Mouse (Mus musculus) frontal cortex, postnatal 25 days (tissue): Measurements from ENCODE around the gene Pebp1.
A peak's percentile ranks its signal among the peaks of the same experiment; 100 is the strongest.
"Not testable (repeated sequence)": the region's sequence is repeated elsewhere in the genome, so short reads cannot be mapped to it uniquely, and the experiment has no call there.

ENCODE experiments used
- DNase-seq, 2 experiments: peaks; one replicate each; pipeline ENCODE4 v3.0.0; 2022; ENCODE audit warnings: low spot score in 2 of 2

Pebp1 gene

DNA sequence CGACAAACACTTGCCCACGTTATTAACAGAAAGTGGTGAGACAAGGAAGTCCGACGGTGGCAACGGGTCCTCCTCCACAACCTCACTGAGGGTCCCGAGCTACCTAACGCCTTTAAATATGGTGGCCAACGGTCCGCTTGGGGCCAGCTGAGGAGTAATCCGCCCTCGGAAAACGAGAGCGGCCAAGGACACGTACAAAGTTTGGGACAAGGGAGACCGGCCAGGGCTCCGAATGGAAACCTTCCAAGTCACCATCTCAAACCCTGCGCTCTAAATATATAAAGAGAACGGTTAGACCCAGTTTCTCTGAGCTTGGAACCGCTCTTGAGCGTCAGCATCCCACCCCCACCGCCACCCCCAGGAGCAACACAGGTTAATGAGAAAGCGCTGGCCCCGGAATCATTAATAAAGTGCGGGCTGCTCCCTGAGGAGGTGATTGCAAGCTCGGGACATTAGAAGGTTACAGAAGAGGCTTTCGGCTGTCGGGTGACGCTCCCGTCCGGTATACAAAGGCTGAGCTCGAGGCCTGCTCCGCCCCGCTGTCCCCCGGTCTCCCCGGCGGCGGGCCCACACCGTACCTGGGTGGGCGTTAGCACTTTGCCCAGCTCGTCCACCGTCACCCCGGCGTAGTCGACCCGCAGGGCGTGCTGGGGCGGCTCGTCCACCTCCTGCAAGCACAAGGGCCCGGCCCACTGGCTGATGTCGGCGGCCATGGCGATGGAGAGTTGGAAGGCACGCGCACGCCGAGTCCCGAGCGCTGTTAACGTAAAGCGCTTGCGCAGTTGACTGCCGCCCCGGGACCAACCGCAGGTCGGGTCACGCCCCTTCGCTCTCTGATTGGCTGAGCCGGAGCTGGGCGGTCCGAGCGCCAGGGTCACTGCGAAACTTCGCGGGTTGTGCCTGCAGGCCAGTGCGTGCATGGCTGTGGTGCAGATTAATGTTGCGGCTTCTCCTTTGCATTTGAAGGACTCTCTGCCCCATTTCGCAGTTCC lies at the start of gene Pebp1:
TSS of gene Pebp1 (minus strand) at position 795 of the 992 bp plus-strand sequence.
- DNase-seq = peak; percentile 83 to 89

DNA sequence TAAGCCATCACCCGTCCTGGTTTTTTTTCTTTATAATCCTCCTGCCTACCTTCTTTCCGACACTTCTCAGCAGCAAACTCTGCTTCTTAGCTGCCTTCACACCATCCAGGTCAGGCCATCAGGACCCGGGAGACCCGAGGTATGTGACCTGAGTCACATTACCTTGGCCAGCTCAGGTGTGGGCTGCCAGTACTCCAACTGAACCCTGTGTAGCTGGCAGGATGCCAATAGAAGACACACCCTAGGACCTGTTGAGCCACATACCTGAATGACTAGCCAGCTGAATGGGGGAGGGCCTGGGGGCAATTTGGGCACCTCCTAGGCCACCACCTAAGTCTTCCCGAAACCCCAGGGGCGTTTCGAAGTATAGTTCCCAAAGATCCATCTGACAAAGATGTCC lies 43.0 kb upstream of the Pebp1 start:
- no peak for DNase-seq

DNA sequence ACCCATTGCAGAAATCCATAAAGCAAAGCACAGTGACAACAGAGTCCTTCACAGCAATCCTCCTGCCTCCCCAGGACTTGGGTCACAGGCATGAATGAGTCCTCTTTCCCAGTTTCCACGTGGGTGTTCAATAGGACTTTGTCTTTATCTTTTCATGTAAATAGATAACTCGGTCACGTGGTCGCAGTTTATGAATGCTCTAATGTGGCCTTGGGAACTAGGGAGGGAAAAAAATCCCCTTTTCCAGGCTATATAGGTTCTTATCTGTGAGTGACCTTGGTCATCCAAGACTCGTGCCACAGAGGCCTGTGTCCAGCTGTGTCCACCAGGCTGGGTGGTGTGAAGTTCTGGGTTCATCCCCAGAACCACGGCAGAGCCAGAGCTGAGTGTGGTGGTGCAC lies 39.0 kb upstream of the Pebp1 start:
- DNase-seq = no peak

DNA sequence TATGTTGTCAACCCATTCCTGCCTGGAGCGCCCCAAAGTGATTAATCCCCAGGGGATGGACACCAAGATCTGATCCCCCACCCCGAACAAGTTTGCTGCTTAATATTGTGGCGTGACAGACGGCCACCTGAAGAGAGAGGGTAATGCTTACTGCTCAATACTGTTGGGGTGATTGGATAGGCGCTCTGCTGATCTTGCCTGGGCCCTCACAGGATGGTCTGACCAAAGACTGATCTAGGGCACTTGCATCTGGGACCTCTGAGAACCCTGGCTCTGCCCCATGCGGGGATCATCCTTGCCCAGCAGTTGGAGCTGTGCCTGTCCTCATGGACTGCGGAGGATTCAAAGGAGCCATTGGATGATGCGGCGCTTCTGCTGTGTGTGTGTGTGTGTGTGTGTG lies 36.3 kb upstream of the Pebp1 start:
- no peak for DNase-seq

DNA sequence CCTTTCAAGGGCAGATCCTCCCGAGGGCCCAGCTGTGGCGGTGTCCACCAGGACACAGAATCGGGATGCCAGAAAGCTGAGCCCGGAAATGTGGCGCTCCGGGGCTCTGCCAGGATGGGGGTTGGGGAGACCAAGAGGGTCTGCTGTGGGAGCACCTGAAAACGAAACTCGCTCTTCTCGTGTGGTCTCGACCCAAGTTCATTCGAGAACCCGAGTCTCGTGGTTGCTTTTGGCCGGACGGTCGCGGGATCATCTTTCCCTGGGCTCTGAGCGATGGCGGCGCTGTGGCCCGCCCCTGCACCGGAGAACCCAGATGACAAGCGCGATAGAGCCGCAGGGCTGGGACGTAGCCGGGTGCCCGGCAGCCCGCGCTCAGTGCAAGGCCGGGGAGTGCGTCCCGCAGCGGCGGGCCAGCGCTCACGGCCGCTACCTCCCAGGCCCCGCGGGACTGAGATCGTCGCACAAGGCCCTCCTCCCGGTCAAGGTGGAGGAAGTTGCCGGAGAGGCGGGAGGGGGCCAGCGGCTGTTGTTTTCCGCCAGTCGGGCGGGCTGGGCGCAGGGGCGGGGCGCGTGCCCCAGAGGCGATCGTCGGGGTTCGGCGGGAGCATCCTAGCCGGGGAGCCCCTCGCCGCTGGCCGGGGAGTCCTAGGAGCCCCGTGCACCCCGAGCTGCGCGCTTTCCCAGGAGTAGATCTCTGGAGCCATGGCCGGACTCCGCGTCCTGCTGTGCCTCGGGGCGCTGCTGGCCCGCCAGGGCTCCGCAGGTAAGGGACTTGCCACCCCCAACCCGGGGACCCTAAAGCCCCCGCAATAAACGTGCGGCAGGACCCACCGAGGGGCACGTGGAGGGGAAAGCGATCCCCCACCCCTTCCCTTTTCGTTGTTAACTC lies 31.6 kb upstream of the Pebp1 start, which contains the start of gene Vsig10:
TSS of gene Vsig10 (plus strand) at position 343 of the 889 bp plus-strand sequence.
- DNase-seq = peak in 1 of 2 experiments; percentile 29

DNA sequence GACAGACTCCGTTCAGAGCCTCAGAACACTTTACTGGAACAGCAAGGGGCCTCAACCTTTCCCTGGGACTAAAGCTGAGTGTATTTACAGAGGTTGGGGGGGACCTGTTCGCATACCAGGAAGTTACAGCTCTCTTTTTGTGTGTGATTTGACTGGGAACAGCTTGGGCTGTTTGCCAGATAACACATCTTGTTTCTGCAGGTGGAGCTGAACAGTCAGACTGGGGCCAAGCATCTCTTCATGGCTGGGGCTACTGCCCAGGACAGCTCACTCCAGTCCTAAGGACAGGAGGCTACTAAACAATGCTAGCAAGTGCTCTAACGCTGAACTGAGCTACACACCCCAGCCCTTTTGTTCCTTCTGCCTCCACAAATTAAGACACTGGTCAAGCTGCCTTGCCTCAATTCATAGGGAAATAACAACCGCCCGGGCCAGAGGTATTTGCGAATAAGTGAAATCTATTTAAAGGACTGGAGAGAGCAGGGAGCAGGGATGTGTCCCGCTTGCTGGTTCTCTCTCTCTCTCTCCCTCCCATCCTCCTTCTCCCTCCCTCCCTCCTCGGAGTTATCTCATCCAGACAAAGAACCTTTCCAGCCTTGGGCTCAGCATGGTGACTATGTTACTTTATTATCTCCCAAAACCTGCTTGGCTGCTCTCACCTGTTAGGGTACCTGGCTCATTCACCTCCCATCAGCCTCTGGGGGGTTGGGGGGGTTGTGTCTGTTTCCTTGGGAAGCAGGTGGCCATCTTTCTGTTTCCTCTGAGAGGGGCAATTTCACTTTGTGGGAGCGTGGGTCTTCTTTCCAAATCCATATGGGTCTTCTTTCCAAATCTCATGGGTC lies 27.4 kb upstream of the Pebp1 start:
- DNase-seq = no peak

DNA sequence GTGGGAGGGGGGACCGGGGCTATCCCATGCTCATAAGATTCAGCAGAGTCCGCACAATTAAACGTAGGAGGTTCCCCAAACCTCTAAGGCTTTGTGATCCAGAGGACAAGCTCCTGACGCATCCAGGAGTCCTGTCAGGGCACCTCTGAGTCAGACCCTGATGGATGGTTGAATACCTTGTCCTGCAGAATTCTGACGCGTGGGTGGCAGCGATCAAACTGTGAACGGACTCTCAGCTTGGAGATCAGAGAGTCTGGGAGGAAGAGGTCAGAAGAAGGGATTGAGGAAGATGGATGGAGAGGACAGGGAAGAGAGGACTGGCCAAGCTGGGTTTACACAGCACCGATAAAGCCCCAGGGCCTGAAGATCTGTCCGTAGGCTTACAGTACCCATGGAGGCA lies 26.5 kb upstream of the Pebp1 start:
- no peak for DNase-seq

DNA sequence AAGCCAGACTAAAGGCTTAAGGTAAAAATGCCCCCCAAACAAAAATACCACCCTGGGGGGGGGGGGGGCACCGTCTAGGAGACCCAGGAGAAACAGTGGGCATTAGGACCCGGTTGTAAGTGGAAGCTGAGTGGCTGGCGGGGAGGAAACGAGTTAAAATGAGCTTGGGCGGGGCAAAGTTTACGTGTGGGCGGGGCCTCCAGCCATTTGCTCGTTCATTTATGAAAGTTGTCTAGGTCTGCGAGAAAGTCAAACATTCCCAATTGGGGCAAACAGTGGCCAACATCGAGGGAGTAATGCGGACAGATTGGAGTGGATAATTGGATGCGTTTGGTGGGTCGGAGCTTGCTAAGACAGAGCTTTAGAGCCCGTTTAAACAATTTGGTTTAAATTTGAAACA lies 26.0 kb upstream of the Pebp1 start:
- no peak for DNase-seq

DNA sequence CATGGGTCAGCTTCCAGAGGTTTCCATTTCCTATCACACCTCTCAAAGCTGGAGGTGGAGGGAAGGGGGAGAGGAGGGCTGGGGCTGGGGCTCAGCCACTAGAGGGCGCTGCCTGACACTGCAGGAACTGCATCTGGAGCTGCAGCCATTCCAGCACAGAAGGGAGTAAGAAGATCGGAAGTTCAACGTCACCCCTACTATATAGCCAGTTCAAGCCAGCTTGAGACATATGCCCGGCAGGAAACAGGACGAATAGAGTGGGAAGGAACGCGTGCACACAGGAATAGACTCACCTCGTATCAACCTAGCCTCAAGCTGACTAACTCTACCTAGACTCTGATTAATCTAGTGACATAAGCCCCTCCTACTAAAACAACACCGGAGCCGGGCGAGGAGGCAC lies 20.3 kb upstream of the Pebp1 start:
- peak; percentile 23 to 42 for DNase-seq

DNA sequence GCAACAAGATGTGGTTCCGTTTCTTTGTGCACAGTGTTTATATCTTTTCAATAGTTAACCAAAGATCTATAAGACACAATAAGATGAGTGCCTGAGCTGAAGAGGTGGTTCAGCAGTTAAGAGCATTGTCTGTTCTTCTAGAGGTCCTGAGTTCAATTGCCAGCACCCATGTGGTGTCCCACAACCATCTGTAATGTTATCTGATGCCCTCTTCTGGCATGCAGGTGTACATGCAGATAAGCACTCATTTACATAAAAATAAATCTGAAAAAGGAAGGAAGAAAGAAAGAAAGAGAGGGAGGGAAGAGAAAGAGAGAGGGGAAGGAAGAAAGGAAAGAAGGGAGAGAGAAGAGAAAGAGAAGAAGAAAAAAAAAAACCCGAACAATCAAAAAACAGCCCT lies 19.4 kb upstream of the Pebp1 start:
- no peak for DNase-seq

DNA sequence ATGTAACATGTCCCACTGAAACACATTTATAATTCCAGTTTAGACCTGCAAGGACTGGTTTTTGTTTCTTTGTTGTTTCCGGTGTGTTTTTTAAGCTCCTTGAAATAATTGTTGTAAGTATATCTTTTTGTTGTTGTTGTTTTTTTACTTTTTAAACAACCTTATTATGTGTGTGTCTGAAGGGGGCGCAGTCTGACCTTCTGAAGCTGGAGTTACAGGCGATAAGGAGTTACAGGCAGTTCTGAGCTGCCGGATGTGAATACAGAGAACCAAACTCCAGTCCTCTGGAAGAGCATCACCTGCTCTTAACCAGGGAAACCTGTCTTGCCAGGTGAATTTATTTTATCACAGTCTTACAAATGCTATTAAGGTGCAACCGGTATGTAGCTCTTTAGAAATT lies 18.3 kb upstream of the Pebp1 start:
- no peak for DNase-seq

DNA sequence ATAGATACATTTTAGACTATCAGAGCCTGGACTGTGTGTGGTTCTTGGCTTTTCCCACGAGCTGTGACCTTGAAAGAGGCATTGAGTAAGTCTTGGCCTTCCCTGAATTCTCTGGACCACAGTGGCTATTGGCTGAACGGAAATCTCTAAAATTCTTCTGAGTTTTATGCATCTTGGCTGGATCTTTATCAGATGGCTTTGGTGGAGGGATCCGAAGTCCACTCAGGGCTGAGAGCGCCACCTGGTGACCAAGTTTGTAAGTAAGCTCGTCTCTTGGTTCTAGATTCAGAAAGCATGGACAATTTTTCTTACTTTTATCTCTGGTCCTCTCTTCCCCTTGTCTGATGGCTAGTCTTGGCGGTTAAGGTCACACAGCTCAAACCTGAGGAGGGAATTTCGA lies 17.5 kb upstream of the Pebp1 start:
- DNase-seq = peak; percentile 57 to 64

DNA sequence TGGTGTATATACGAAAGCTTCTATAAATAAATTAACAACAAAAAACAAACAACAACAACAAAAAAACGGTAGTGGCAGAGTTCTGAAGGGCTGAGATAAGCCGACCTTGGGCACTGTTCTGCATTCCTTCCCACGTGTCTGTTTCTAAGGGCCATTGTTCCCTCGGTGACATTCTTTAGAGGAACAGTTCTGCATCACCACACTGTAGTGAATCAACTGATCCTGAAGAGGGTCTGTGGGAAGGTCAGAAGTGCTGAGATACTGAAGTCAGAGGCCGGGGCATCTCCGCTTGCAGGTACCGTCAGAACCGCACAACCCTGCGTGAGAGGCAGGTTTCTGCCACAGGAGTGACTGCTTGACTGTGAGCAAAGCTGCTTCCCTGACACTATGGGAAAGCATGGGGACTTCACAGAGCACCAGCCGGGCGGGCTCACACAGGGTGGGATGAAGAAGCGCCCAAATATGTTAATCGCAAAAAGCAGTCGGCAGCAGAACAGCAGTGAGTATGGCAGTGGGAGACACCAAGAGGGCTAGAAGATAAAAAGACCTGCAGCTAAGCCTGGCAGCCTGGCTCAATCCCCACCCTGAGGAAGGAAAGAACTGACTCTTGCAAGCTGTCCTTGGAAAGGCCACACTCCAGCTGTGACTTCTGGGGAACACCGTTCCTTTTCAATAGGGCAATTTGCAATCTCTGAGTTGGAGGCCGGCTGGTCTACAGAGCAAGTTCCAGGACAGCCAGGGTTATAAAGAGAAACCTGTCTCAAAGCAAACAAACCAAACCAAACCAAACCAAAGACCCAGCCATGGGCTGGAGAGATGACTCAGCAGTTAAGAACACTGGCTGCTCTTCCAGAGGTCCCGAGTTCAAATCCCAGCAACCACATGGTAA lies 16.5 kb upstream of the Pebp1 start:
- DNase-seq = no peak

DNA sequence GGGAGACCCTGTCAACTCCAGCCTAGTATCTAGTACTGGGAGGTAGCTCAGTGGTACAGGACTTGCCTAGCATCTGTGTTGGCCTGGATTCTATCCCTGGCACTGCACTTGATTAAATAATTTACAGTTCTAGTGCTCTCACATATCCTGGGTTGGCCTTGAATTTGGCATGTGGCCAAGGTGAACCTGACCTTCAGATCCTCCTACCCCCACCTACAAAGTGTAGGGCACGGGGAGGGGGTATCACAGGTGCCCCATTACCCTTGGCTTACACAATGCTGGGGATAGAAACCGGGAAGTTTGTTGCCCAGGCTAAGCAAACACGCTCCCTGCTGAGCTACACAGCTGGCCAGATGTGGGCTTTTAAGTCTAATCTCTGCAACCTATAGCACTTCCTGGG lies 15.5 kb upstream of the Pebp1 start:
- DNase-seq = no peak

DNA sequence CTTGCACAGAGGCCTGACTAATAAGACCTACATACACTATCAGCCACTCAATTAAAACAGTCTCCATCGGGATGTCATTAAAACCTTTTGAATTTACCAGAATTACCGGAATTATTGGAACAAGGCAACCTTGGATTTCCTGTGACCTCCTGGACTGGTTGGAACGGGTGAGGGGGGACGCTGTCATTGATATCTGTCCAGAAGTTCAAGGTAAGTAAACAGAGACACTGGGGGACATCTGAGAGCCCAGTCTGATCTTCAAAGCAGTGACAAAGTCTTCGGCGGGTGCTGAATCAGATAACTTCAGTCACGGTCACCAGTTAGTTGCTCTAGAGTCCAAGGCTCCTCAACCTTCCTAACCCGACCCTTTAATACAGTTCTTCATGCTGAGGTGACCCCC lies 7.6 kb upstream of the Pebp1 start:
- DNase-seq = no peak

DNA sequence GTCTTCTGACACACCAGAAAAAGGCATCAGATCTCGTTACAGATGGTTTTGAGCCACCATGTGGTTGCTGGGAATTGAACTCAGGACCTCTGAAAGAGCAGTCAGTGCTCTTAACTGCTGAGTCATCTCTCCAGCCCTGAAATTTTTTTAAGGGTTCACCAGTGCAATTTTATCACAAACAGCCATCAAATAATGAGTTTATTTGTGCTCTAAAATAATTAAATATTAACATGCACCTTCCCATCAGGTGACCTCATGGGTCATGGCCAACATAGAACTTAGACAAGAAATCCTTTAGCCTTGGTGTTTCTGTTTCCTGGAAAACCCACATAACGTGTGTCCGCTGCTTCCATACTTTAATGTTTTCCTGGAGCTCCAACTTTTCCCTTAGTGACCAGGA lies 6.4 kb upstream of the Pebp1 start:
- DNase-seq = not testable (repeated sequence)

DNA sequence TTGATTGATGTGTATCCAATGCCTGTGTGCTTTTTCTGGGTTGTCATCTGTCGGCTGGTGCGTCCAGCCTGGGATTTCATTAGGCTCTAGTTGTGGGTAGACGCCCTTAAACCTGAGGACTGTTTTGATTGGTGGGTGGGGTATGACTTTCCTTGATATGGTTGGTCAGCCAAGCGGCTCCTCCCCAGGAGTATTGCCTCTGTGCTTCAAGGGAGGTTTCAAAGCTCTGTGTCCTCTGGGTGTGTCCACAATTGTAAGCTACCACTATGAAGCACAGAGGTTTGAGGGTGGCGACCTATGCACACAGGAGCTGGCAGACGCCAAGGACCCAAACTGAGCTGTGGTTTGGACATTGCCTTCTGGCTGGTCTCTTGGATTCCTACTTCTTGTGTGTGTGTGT lies 5.1 kb upstream of the Pebp1 start:
- no peak for DNase-seq

DNA sequence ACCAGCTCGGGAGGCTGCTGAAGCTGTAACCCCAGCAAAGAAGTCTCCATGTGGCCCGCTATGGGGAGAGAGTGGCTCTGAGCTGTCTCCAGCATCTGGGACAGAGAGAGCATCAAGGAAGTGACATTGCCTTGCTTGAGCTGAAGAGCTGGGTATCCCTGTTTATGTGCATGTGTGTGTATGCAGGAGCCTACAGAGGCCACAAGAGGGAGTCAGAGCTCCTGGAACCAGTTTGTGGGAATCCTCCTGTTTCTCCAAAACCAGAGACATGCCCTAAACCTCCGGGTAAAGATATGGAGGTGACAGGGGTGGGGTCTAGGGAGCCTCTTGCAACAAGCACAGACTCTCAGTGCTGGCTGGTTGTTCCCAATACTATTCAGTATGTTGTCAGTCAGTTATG lies 3.9 kb upstream of the Pebp1 start:
- no peak for DNase-seq

DNA sequence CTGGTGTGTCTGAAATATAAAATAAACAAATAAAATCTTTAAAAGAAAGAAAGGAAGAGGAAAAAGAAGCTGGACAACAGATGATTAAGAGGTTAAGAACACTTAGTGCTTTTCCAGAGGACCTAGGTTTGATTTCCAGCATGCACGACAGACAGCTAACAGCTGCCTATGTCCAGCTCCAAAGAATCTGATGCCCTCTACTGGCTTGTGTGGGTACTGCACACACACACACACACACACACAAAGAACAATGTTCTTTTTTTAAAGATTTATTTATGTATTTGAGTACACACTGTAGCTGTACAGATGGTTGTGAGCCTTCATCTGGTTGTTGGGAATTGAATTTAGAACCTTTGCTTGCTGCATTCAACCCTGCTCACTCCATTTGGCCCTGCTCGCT lies 2.7 kb upstream of the Pebp1 start:
- no peak for DNase-seq

DNA sequence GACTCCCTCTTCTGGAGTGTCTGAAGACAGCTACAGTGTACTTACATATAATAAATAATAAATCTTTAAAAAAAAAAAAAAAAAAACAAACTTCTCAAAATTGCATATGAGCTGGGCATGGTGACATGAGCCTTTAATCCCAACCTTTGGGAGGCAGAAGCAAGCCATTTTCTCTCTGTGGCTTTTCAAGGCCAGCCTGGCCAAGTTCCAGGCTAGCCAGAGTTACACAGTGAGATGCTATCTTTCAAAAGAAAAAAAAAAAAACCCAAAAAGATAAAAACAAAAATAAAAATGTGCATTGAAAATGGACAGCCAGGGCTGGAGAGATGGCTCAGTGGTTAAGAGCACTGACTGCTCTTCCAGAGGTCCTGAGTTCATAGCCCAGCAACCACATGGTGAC lies 2.2 kb upstream of the Pebp1 start:
- no peak for DNase-seq

DNA sequence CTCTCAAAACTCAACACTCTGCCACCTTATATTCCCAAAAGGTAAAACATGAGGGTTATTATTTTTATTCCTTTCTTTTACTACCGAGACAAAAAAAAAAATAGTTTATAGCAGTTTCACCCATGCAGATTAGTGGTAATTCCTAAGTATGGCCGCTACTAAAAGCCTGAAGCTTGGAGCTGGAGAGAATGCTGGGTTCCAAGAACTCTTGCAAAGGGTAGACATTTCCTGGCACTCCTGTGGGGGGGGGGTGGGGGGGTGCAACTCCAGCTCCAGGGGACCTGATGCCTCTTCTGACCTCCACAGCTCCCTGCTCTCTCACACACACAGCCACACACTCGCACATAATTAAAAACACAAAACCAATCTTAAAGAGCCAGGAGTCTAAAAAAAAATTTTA lies 1.1 kb downstream of the Pebp1 start:
- DNase-seq = no peak
